Mouse (Mus musculus) MEL (cell line): Measurements from ENCODE around the gene Gm15130. TPM values are rescaled to one million over a fixed set of nuclear protein-coding genes. Genes with fewer than 3 reads are reported as not detected.

Experiments
- DNase-seq: peaks from one replicate; pipeline ENCODE4 v3.0.0; 2011; ENCODE audit warnings: low read depth, low spot score
- H3K27ac ChIP-seq: 2 replicates; pipeline ENCODE4 v1.5.1; 2012; ENCODE audit warnings: low read depth, mild to moderate bottlenecking, control low read depth, low read length, moderate library complexity; ENCODE audit not compliant: control insufficient read depth
- H3K27me3 ChIP-seq, 2 experiments: fragments of 150-350 bp in 1 of 2; sonication (generic) in 1 of 2; 2 replicates each; pipeline ENCODE4 v1.6.1; 2012; ENCODE audit warnings: low read length in 2 of 2, mild to moderate bottlenecking in 2 of 2, improper control_type of control experiment in 1 of 2, moderate library complexity in 1 of 2; ENCODE audit not compliant: insufficient read depth in 2 of 2, control insufficient read depth in 1 of 2
- H3K36me3 ChIP-seq, 2 experiments: 2 replicates each; pipeline ENCODE4 v1.6.1; 2012 to 2014; ENCODE audit warnings: low read length in 2 of 2, improper control_type of control experiment in 1 of 2, inconsistent platforms in 1 of 2, mild to moderate bottlenecking in 1 of 2; ENCODE audit not compliant: insufficient read depth in 2 of 2, control insufficient read depth in 1 of 2
- H3K4me1 ChIP-seq, 2 experiments: fragments of 150-350 bp in 1 of 2; sonication (generic) in 1 of 2; 2 replicates each; pipeline ENCODE4 v1.6.1; 2012; ENCODE audit warnings: low read length in 2 of 2, improper control_type of control experiment in 1 of 2, mild to moderate bottlenecking in 1 of 2; ENCODE audit not compliant: insufficient read depth in 2 of 2, control insufficient read depth in 1 of 2
- H3K4me3 ChIP-seq, 2 experiments: fragments of 150-350 bp in 1 of 2; sonication (generic) in 1 of 2; 2 replicates each; pipeline ENCODE4 v1.5.1; 2012; ENCODE audit warnings: low read depth in 2 of 2, low read length in 2 of 2, mild to moderate bottlenecking in 2 of 2, moderate library complexity in 2 of 2, control low read depth in 1 of 2, improper control_type of control experiment in 1 of 2; ENCODE audit not compliant: control insufficient read depth in 1 of 2, insufficient read depth in 1 of 2
- H3K79me2 ChIP-seq: 2 replicates; pipeline ENCODE4 v1.6.1; 2012; ENCODE audit warnings: mild to moderate bottlenecking, low read length, moderate library complexity; ENCODE audit not compliant: control insufficient read depth, poor library complexity, insufficient read depth
- H3K9ac ChIP-seq: 2 replicates; pipeline ENCODE4 v1.6.1; 2012; ENCODE audit warnings: low read depth, mild to moderate bottlenecking, control low read depth, low read length, moderate library complexity; ENCODE audit not compliant: control insufficient read depth, poor library complexity, severe bottlenecking
- H3K9me3 ChIP-seq: fragments of 150-350 bp; sonication (generic); replicated peaks from 2 replicates; pipeline ENCODE4 v1.6.1; 2012; ENCODE audit warnings: mild to moderate bottlenecking, low read length, improper control_type of control experiment, moderate library complexity; ENCODE audit not compliant: insufficient read depth
- BHLHE40 ChIP-seq: IDR thresholded peaks from 2 replicates; pipeline ENCODE4 v1.6.1; 2012; ENCODE audit warnings: low read depth, mild to moderate bottlenecking, inconsistent platforms, low read length, improper control_type of control experiment, borderline replicate concordance
- CHD2 ChIP-seq: IDR thresholded peaks from 2 replicates; pipeline ENCODE4 v1.6.1; 2011; ENCODE audit warnings: low read length, improper control_type of control experiment
- CTCF ChIP-seq, 3 experiments: IDR thresholded peaks in 2 of 3; conservative IDR thresholded peaks in 1 of 3; 2 replicates each; pipeline ENCODE4 v1.5.1; 2011 to 2012; ENCODE audit warnings: low read length in 3 of 3, low read depth in 2 of 3, mild to moderate bottlenecking in 2 of 3, improper control_type of control experiment in 1 of 3, inconsistent platforms in 1 of 3, mixed read lengths in 1 of 3, moderate library complexity in 1 of 3; ENCODE audit not compliant: control insufficient read depth in 1 of 3, insufficient read depth in 1 of 3, poor library complexity in 1 of 3, severe bottlenecking in 1 of 3
- E2F4 ChIP-seq: IDR thresholded peaks from 2 replicates; pipeline ENCODE4 v1.6.1; 2011; ENCODE audit warnings: low read depth, low read length, improper control_type of control experiment, borderline replicate concordance
- ELF1 ChIP-seq: IDR thresholded peaks from 2 replicates; pipeline ENCODE4 v1.6.1; 2014; ENCODE audit warnings: low read depth, mild to moderate bottlenecking, inconsistent platforms, low read length, improper control_type of control experiment, moderate library complexity
- GABPA ChIP-seq: IDR thresholded peaks from 2 replicates; pipeline ENCODE4 v1.6.1; 2012; ENCODE audit warnings: low read depth, mild to moderate bottlenecking, inconsistent platforms, low read length, improper control_type of control experiment, moderate library complexity
- GATA1 ChIP-seq: IDR thresholded peaks from 2 replicates; pipeline ENCODE4 v1.6.1; 2011; ENCODE audit warnings: low read depth, low read length, improper control_type of control experiment
- JUND ChIP-seq: IDR thresholded peaks from 2 replicates; pipeline ENCODE4 v1.6.1; 2011; ENCODE audit warnings: low read depth, mild to moderate bottlenecking, improper control_type of control experiment, low read length
- KAT2A ChIP-seq: conservative IDR thresholded peaks from 2 replicates; pipeline ENCODE4 v1.6.1; 2012; ENCODE audit warnings: low read depth, low read length, improper control_type of control experiment, inconsistent platforms
- MAFK ChIP-seq: IDR thresholded peaks from 2 replicates; pipeline ENCODE4 v1.6.1; 2011; ENCODE audit warnings: low read depth, mild to moderate bottlenecking, low read length, improper control_type of control experiment, borderline replicate concordance
- MAX ChIP-seq: IDR thresholded peaks from 2 replicates; pipeline ENCODE4 v1.6.1; 2011; ENCODE audit warnings: low read length, improper control_type of control experiment
- MXI1 ChIP-seq: IDR thresholded peaks from 2 replicates; pipeline ENCODE4 v1.6.1; 2011; ENCODE audit warnings: mild to moderate bottlenecking, low read depth, low read length, improper control_type of control experiment
- MYC ChIP-seq: IDR thresholded peaks from 2 replicates; pipeline ENCODE4 v1.6.1; 2011; ENCODE audit warnings: low read depth, mild to moderate bottlenecking, low read length, improper control_type of control experiment, moderate library complexity
- NELFE ChIP-seq: IDR thresholded peaks from 2 replicates; pipeline ENCODE4 v1.6.1; 2011; ENCODE audit warnings: low read depth, low read length, improper control_type of control experiment
- POLR2A ChIP-seq, 2 experiments: IDR thresholded peaks; 2 replicates each; pipeline ENCODE4 v1.6.1; 2011 to 2012; ENCODE audit warnings: low read length in 2 of 2, mild to moderate bottlenecking in 2 of 2, control low read depth in 1 of 2, improper control_type of control experiment in 1 of 2, low read depth in 1 of 2, moderate library complexity in 1 of 2; ENCODE audit not compliant: control insufficient read depth in 1 of 2, insufficient read depth in 1 of 2, poor library complexity in 1 of 2
- POLR2AphosphoS2 ChIP-seq: IDR thresholded peaks from 2 replicates; pipeline ENCODE4 v1.6.1; 2011; ENCODE audit warnings: low read length, improper control_type of control experiment
- RAD21 ChIP-seq: IDR thresholded peaks from 2 replicates; pipeline ENCODE4 v1.6.1; 2011; ENCODE audit warnings: mild to moderate bottlenecking, low read depth, low read length, improper control_type of control experiment
- RCOR1 ChIP-seq: IDR thresholded peaks from 2 replicates; pipeline ENCODE4 v1.6.1; 2012; ENCODE audit warnings: low read depth, mild to moderate bottlenecking, inconsistent platforms, low read length, improper control_type of control experiment
- SIN3A ChIP-seq: IDR thresholded peaks from 2 replicates; pipeline ENCODE4 v1.6.1; 2012; ENCODE audit warnings: low read length, improper control_type of control experiment, inconsistent platforms
- SMC3 ChIP-seq: IDR thresholded peaks from 2 replicates; pipeline ENCODE4 v1.6.1; 2011; ENCODE audit warnings: low read depth, low read length, improper control_type of control experiment
- TBP ChIP-seq: IDR thresholded peaks from 2 replicates; pipeline ENCODE4 v1.8.0; 2011; ENCODE audit warnings: low read depth, low read length, improper control_type of control experiment
- UBTF ChIP-seq: IDR thresholded peaks from 2 replicates; pipeline ENCODE4 v1.6.1; 2012; ENCODE audit warnings: low read depth, mild to moderate bottlenecking, inconsistent platforms, low read length, improper control_type of control experiment, moderate library complexity, borderline replicate concordance; ENCODE audit not compliant: insufficient read depth
- USF1 ChIP-seq: IDR thresholded peaks from 2 replicates; pipeline ENCODE4 v1.6.1; 2014; ENCODE audit warnings: low read depth, mild to moderate bottlenecking, inconsistent platforms, low read length, improper control_type of control experiment, moderate library complexity
- USF2 ChIP-seq, 2 experiments: IDR thresholded peaks; 2 replicates each; pipeline ENCODE4 v1.6.1; 2011 to 2012; ENCODE audit warnings: improper control_type of control experiment in 2 of 2, low read length in 2 of 2, borderline replicate concordance in 1 of 2, inconsistent platforms in 1 of 2, low read depth in 1 of 2, mild to moderate bottlenecking in 1 of 2; ENCODE audit not compliant: insufficient read depth in 1 of 2
- ZC3H11A ChIP-seq: IDR thresholded peaks from 2 replicates; pipeline ENCODE4 v1.6.1; 2012; ENCODE audit warnings: low read depth, mild to moderate bottlenecking, inconsistent platforms, low read length, improper control_type of control experiment
- ZKSCAN1 ChIP-seq: IDR thresholded peaks from 2 replicates; pipeline ENCODE4 v1.6.1; 2012; ENCODE audit warnings: low read depth, mild to moderate bottlenecking, inconsistent platforms, low read length, improper control_type of control experiment, moderate library complexity
- ZNF384 ChIP-seq: IDR thresholded peaks from 2 replicates; pipeline ENCODE4 v1.6.1; 2012; ENCODE audit warnings: low read depth, mild to moderate bottlenecking, inconsistent platforms, low read length, improper control_type of control experiment
- polyA plus RNA-seq, 2 experiments: library from polyadenylated mRNA; stranded (reverse) in 1 of 2; unstranded in 1 of 2; fragments of >175 nt in 1 of 2; fragments of >200 nt in 1 of 2; gene quantifications; 2 replicates each; pipeline versions ENCODE4 v1.2.1 to v1.2.4; 2012; ENCODE audit warnings: low replicate concordance in 2 of 2, low read depth in 1 of 2; ENCODE audit not compliant: insufficient read length in 2 of 2, insufficient read depth in 1 of 2, missing spikeins in 1 of 2
- total RNA-seq: library from RNA; depleted of rRNA; stranded (reverse); fragments of 300-350 nt; gene quantifications from 2 replicates; pipeline ENCODE4 v1.2.3, GENCODE M21; 2012; rRNA removed

Gene Gm15130
- total RNA-seq (not detected in 2 replicates), polyA plus RNA-seq (not detected)

GRCm38 (mm10) chr2:111152836-111153235 lies at the start of gene Gm15130:
Gene Gm15130, minus strand, starts transcription at chr2:111152936.
- no peaks in the 10 kb centered on the region for H3K27me3 ChIP-seq
- no peak within 1 kb of the TSS for H3K4me3 ChIP-seq
- no peak within 1 kb of the TSS for H3K27ac ChIP-seq
- no peak for TF ChIP-seq GABPA
- no peak for TF ChIP-seq RCOR1
- TF ChIP-seq ZKSCAN1 = no peak
- no peak for TF ChIP-seq MYC
- no peak for TF ChIP-seq E2F4
- TF ChIP-seq USF1 = no peak
- no peak for TF ChIP-seq POLR2AphosphoS2
- no peak for TF ChIP-seq SMC3
- no peak for TF ChIP-seq ELF1
- no peak for TF ChIP-seq CHD2
- no peak for TF ChIP-seq ZC3H11A
- no peak for TF ChIP-seq MAFK
- no peak for TF ChIP-seq TBP
- TF ChIP-seq JUND = no peak
- TF ChIP-seq CTCF (IDR thresholded peaks at IDR 0.05 in 2 of 3, conservative IDR thresholded peaks at IDR 0.05 in 1 of 3; ENCODE audit: control insufficient read depth in 1 of 3, insufficient read depth in 1 of 3, low read depth in 2 of 3, low read length in 3 of 3, poor library complexity in 1 of 3, severe bottlenecking in 1 of 3) = no peak
- TF ChIP-seq ZNF384 = no peak
- TF ChIP-seq BHLHE40 = no peak
- no peak for TF ChIP-seq NELFE
- TF ChIP-seq KAT2A = no peak
- no peak for TF ChIP-seq GATA1
- no peak within 1 kb of the TSS for H3K9ac ChIP-seq
- H3K4me1 ChIP-seq = no peaks in the 10 kb centered on the region
- no peak for DNase-seq
- H3K9me3 ChIP-seq = no peaks in the 10 kb centered on the region
- H3K79me2 ChIP-seq = no peaks in the 10 kb centered on the region
- no peaks in the 10 kb centered on the region for H3K36me3 ChIP-seq

GRCm38 (mm10) chr2:111182068-111182467 lies 29.3 kb upstream of the Gm15130 start:
- TF ChIP-seq MXI1 = no peak
- no peak for TF ChIP-seq UBTF
- no peak for TF ChIP-seq POLR2A (IDR thresholded peaks at IDR 0.05; ENCODE audit: control insufficient read depth in 1 of 2, insufficient read depth in 1 of 2, low read depth in 1 of 2, low read length in 2 of 2, poor library complexity in 1 of 2)
- no peak for TF ChIP-seq E2F4
- no peak for TF ChIP-seq MAX
- no peak for TF ChIP-seq USF2 (IDR thresholded peaks at IDR 0.05; ENCODE audit: borderline replicate concordance in 1 of 2, insufficient read depth in 1 of 2, low read depth in 1 of 2, low read length in 2 of 2)
- TF ChIP-seq RAD21 = no peak
- no peak for TF ChIP-seq SIN3A
- TF ChIP-seq SMC3 = no peak
- H3K4me3 ChIP-seq = no peak overlapping the region
- no peaks in the 10 kb centered on the region for H3K36me3 ChIP-seq
- no peak overlapping the region for H3K27ac ChIP-seq
- H3K9ac ChIP-seq = no peak overlapping the region
- no peaks in the 10 kb centered on the region for H3K9me3 ChIP-seq
- H3K4me1 ChIP-seq = no peaks in the 10 kb centered on the region
- H3K27me3 ChIP-seq = no peaks in the 10 kb centered on the region
- H3K79me2 ChIP-seq = no peaks in the 10 kb centered on the region
- no peak for DNase-seq
